Mouse (Mus musculus) MEL (cell line): Measurements from ENCODE around the gene Prkag2. TPM values are rescaled to one million over a fixed set of nuclear protein-coding genes. Genes with fewer than 3 reads are reported as not detected.

Experiments
- DNase-seq: peaks from one replicate; pipeline ENCODE4 v3.0.0; 2011; ENCODE audit warnings: low read depth, low spot score
- H3K27ac ChIP-seq: 2 replicates; pipeline ENCODE4 v1.5.1; 2012; ENCODE audit warnings: low read depth, mild to moderate bottlenecking, control low read depth, low read length, moderate library complexity; ENCODE audit not compliant: control insufficient read depth
- H3K27me3 ChIP-seq, 2 experiments: fragments of 150-350 bp in 1 of 2; sonication (generic) in 1 of 2; 2 replicates each; pipeline ENCODE4 v1.6.1; 2012; ENCODE audit warnings: low read length in 2 of 2, mild to moderate bottlenecking in 2 of 2, improper control_type of control experiment in 1 of 2, moderate library complexity in 1 of 2; ENCODE audit not compliant: insufficient read depth in 2 of 2, control insufficient read depth in 1 of 2
- H3K36me3 ChIP-seq, 2 experiments: 2 replicates each; pipeline ENCODE4 v1.6.1; 2012 to 2014; ENCODE audit warnings: low read length in 2 of 2, improper control_type of control experiment in 1 of 2, inconsistent platforms in 1 of 2, mild to moderate bottlenecking in 1 of 2; ENCODE audit not compliant: insufficient read depth in 2 of 2, control insufficient read depth in 1 of 2
- H3K4me1 ChIP-seq, 2 experiments: fragments of 150-350 bp in 1 of 2; sonication (generic) in 1 of 2; 2 replicates each; pipeline ENCODE4 v1.6.1; 2012; ENCODE audit warnings: low read length in 2 of 2, improper control_type of control experiment in 1 of 2, mild to moderate bottlenecking in 1 of 2; ENCODE audit not compliant: insufficient read depth in 2 of 2, control insufficient read depth in 1 of 2
- H3K4me3 ChIP-seq, 2 experiments: fragments of 150-350 bp in 1 of 2; sonication (generic) in 1 of 2; 2 replicates each; pipeline ENCODE4 v1.5.1; 2012; ENCODE audit warnings: low read depth in 2 of 2, low read length in 2 of 2, mild to moderate bottlenecking in 2 of 2, moderate library complexity in 2 of 2, control low read depth in 1 of 2, improper control_type of control experiment in 1 of 2; ENCODE audit not compliant: control insufficient read depth in 1 of 2, insufficient read depth in 1 of 2
- H3K79me2 ChIP-seq: 2 replicates; pipeline ENCODE4 v1.6.1; 2012; ENCODE audit warnings: mild to moderate bottlenecking, low read length, moderate library complexity; ENCODE audit not compliant: control insufficient read depth, poor library complexity, insufficient read depth
- H3K9ac ChIP-seq: 2 replicates; pipeline ENCODE4 v1.6.1; 2012; ENCODE audit warnings: low read depth, mild to moderate bottlenecking, control low read depth, low read length, moderate library complexity; ENCODE audit not compliant: control insufficient read depth, poor library complexity, severe bottlenecking
- H3K9me3 ChIP-seq: fragments of 150-350 bp; sonication (generic); replicated peaks from 2 replicates; pipeline ENCODE4 v1.6.1; 2012; ENCODE audit warnings: mild to moderate bottlenecking, low read length, improper control_type of control experiment, moderate library complexity; ENCODE audit not compliant: insufficient read depth
- CHD1 ChIP-seq: IDR thresholded peaks from 2 replicates; pipeline ENCODE4 v1.6.1; 2012; ENCODE audit warnings: low read depth, mild to moderate bottlenecking, inconsistent platforms, low read length, improper control_type of control experiment
- CHD2 ChIP-seq: IDR thresholded peaks from 2 replicates; pipeline ENCODE4 v1.6.1; 2011; ENCODE audit warnings: low read length, improper control_type of control experiment
- ETS1 ChIP-seq: IDR thresholded peaks from 2 replicates; pipeline ENCODE4 v1.6.1; 2012; ENCODE audit warnings: low read depth, mild to moderate bottlenecking, inconsistent platforms, low read length, improper control_type of control experiment, moderate library complexity
- GATA1 ChIP-seq: IDR thresholded peaks from 2 replicates; pipeline ENCODE4 v1.6.1; 2011; ENCODE audit warnings: low read depth, low read length, improper control_type of control experiment
- HCFC1 ChIP-seq: IDR thresholded peaks from 2 replicates; pipeline ENCODE4 v1.6.1; 2012; ENCODE audit warnings: low read depth, mild to moderate bottlenecking, inconsistent platforms, low read length, improper control_type of control experiment, moderate library complexity
- JUND ChIP-seq: IDR thresholded peaks from 2 replicates; pipeline ENCODE4 v1.6.1; 2011; ENCODE audit warnings: low read depth, mild to moderate bottlenecking, improper control_type of control experiment, low read length
- KAT2A ChIP-seq: conservative IDR thresholded peaks from 2 replicates; pipeline ENCODE4 v1.6.1; 2012; ENCODE audit warnings: low read depth, low read length, improper control_type of control experiment, inconsistent platforms
- MAFK ChIP-seq: IDR thresholded peaks from 2 replicates; pipeline ENCODE4 v1.6.1; 2011; ENCODE audit warnings: low read depth, mild to moderate bottlenecking, low read length, improper control_type of control experiment, borderline replicate concordance
- MAX ChIP-seq: IDR thresholded peaks from 2 replicates; pipeline ENCODE4 v1.6.1; 2011; ENCODE audit warnings: low read length, improper control_type of control experiment
- MXI1 ChIP-seq: IDR thresholded peaks from 2 replicates; pipeline ENCODE4 v1.6.1; 2011; ENCODE audit warnings: mild to moderate bottlenecking, low read depth, low read length, improper control_type of control experiment
- POLR2A ChIP-seq, 2 experiments: IDR thresholded peaks; 2 replicates each; pipeline ENCODE4 v1.6.1; 2011 to 2012; ENCODE audit warnings: low read length in 2 of 2, mild to moderate bottlenecking in 2 of 2, control low read depth in 1 of 2, improper control_type of control experiment in 1 of 2, low read depth in 1 of 2, moderate library complexity in 1 of 2; ENCODE audit not compliant: control insufficient read depth in 1 of 2, insufficient read depth in 1 of 2, poor library complexity in 1 of 2
- POLR2AphosphoS5 ChIP-seq: IDR thresholded peaks from 2 replicates; pipeline ENCODE4 v1.6.1; 2012; ENCODE audit warnings: low read depth, borderline replicate concordance, mild to moderate bottlenecking, inconsistent platforms, low read length, moderate library complexity, mixed read lengths
- RAD21 ChIP-seq: IDR thresholded peaks from 2 replicates; pipeline ENCODE4 v1.6.1; 2011; ENCODE audit warnings: mild to moderate bottlenecking, low read depth, low read length, improper control_type of control experiment
- TBP ChIP-seq: IDR thresholded peaks from 2 replicates; pipeline ENCODE4 v1.8.0; 2011; ENCODE audit warnings: low read depth, low read length, improper control_type of control experiment
- USF1 ChIP-seq: IDR thresholded peaks from 2 replicates; pipeline ENCODE4 v1.6.1; 2014; ENCODE audit warnings: low read depth, mild to moderate bottlenecking, inconsistent platforms, low read length, improper control_type of control experiment, moderate library complexity
- USF2 ChIP-seq, 2 experiments: IDR thresholded peaks; 2 replicates each; pipeline ENCODE4 v1.6.1; 2011 to 2012; ENCODE audit warnings: improper control_type of control experiment in 2 of 2, low read length in 2 of 2, borderline replicate concordance in 1 of 2, inconsistent platforms in 1 of 2, low read depth in 1 of 2, mild to moderate bottlenecking in 1 of 2; ENCODE audit not compliant: insufficient read depth in 1 of 2
- ZKSCAN1 ChIP-seq: IDR thresholded peaks from 2 replicates; pipeline ENCODE4 v1.6.1; 2012; ENCODE audit warnings: low read depth, mild to moderate bottlenecking, inconsistent platforms, low read length, improper control_type of control experiment, moderate library complexity
- ZMIZ1 ChIP-seq: IDR thresholded peaks from 2 replicates; pipeline ENCODE4 v1.6.1; 2012; ENCODE audit warnings: low read depth, mild to moderate bottlenecking, inconsistent platforms, low read length, improper control_type of control experiment, moderate library complexity
- ZNF384 ChIP-seq: IDR thresholded peaks from 2 replicates; pipeline ENCODE4 v1.6.1; 2012; ENCODE audit warnings: low read depth, mild to moderate bottlenecking, inconsistent platforms, low read length, improper control_type of control experiment
- polyA plus RNA-seq, 2 experiments: library from polyadenylated mRNA; stranded (reverse) in 1 of 2; unstranded in 1 of 2; fragments of >175 nt in 1 of 2; fragments of >200 nt in 1 of 2; gene quantifications; 2 replicates each; pipeline versions ENCODE4 v1.2.1 to v1.2.4; 2012; ENCODE audit warnings: low replicate concordance in 2 of 2, low read depth in 1 of 2; ENCODE audit not compliant: insufficient read length in 2 of 2, insufficient read depth in 1 of 2, missing spikeins in 1 of 2
- total RNA-seq: library from RNA; depleted of rRNA; stranded (reverse); fragments of 300-350 nt; gene quantifications from 2 replicates; pipeline ENCODE4 v1.2.3, GENCODE M21; 2012

Gene Prkag2
- total and polyA plus RNA-seq, 3 experiments, result 8.0 to 27.9 TPM; not detected in 1

- no peak overlapping the region for H3K4me3 ChIP-seq
- H3K9me3 ChIP-seq, result no peaks in the 10 kb centered on the region
- H3K27ac ChIP-seq, result no peak overlapping the region
- H3K4me1 ChIP-seq, result no peaks in the 10 kb centered on the region
- H3K79me2 ChIP-seq, result no peaks in the 10 kb centered on the region
- H3K27me3 ChIP-seq, result no peaks in the 10 kb centered on the region
- no peak overlapping the region for H3K9ac ChIP-seq
- DNase-seq, result no peak
- TF ChIP-seq MAX, result no peak
- no peak for TF ChIP-seq GATA1
- TF ChIP-seq, all 39 proteins: peak for 0
- H3K36me3 ChIP-seq, result peaks cover 0 to 2% of the 10 kb centered on the region in 2 experiments; a peak in 1 of 4 replicates
Observed at GRCm38 (mm10) chr5:25089258-25089972, 11.0 kb downstream of the Prkag2 start.

GRCm38 (mm10) chr5:25088633-25089032 lies 11.8 kb downstream of the Prkag2 start:
- H3K9me3 ChIP-seq, result no peaks in the 10 kb centered on the region
- H3K36me3 ChIP-seq, result peaks cover 0 to 2% of the 10 kb centered on the region in 2 experiments; a peak in 1 of 4 replicates
- no peak overlapping the region for H3K4me3 ChIP-seq
- H3K27me3 ChIP-seq, result no peaks in the 10 kb centered on the region
- no peak for DNase-seq
- H3K79me2 ChIP-seq, result no peaks in the 10 kb centered on the region
- TF ChIP-seq ZNF384 (no peak), ZMIZ1 (no peak), ZKSCAN1 (no peak), MAFK (no peak), POLR2AphosphoS5 (no peak), ETS1 (no peak), JUND (no peak), POLR2A (IDR thresholded peaks at IDR 0.05; ENCODE audit: control insufficient read depth in 1 of 2, insufficient read depth in 1 of 2, low read depth in 1 of 2, low read length in 2 of 2, poor library complexity in 1 of 2) (no peak), CHD2 (no peak), RAD21 (no peak), USF1 (no peak), HCFC1 (no peak), CHD1 (no peak), USF2 (IDR thresholded peaks at IDR 0.05; ENCODE audit: borderline replicate concordance in 1 of 2, insufficient read depth in 1 of 2, low read depth in 1 of 2, low read length in 2 of 2) (no peak), MXI1 (no peak), KAT2A (no peak), TBP (no peak), MAX (no peak)
- TF ChIP-seq, all 39 proteins: peak for 0
- Histone ChIP-seq H3K9ac (no peak overlapping the region), H3K27ac (no peak overlapping the region), H3K4me1 (no peaks in the 10 kb centered on the region)
